Mouse (Mus musculus): Measurements from ENCODE around the gene Disc1. TPM values are rescaled to one million over a fixed set of nuclear protein-coding genes. Genes with fewer than 3 reads are reported as not detected.

Gene Disc1
- total and polyA plus RNA-seq, 3 experiments, result 0.75 to 2.2 TPM; not detected in 1

- H3K4me3 ChIP-seq (ENCODE audit: control insufficient read depth in 1 of 2, insufficient read depth in 1 of 2, low read depth in 2 of 2, low read length in 2 of 2), result no peak overlapping the region
- H3K27ac ChIP-seq (ENCODE audit: control insufficient read depth, low read depth, low read length), result no peak overlapping the region
- no peak overlapping the region for H3K9ac ChIP-seq (ENCODE audit: control insufficient read depth, low read depth, low read length, poor library complexity, severe bottlenecking)
- TF ChIP-seq POLR2AphosphoS2 (IDR thresholded peaks at IDR 0.05; ENCODE audit: low read length) (no peak), GABPA (IDR thresholded peaks at IDR 0.05; ENCODE audit: low read depth, low read length) (no peak), TBP (IDR thresholded peaks at IDR 0.05; ENCODE audit: low read depth, low read length) (no peak), NRF1 (IDR thresholded peaks at IDR 0.05; ENCODE audit: insufficient read depth, low read depth, low read length, poor library complexity, severe bottlenecking) (no peak), ZC3H11A (IDR thresholded peaks at IDR 0.05; ENCODE audit: low read depth, low read length) (no peak), TAL1 (IDR thresholded peaks at IDR 0.05; ENCODE audit: low read length) (no peak), USF2 (IDR thresholded peaks at IDR 0.05; ENCODE audit: borderline replicate concordance in 1 of 2, insufficient read depth in 1 of 2, low read depth in 1 of 2, low read length in 2 of 2) (no peak), UBTF (IDR thresholded peaks at IDR 0.05; ENCODE audit: borderline replicate concordance, insufficient read depth, low read depth, low read length) (no peak), MEF2A (IDR thresholded peaks at IDR 0.05; ENCODE audit: extremely low read depth, insufficient replicate concordance, low read depth, low read length, poor library complexity, severe bottlenecking) (no peak)
- H3K27me3 ChIP-seq (ENCODE audit: control insufficient read depth in 1 of 2, insufficient read depth in 2 of 2, low read length in 2 of 2), result no peaks in the 10 kb centered on the region
- DNase-seq (ENCODE audit: low read depth, low spot score), result no peak
- H3K9me3 ChIP-seq (replicated peaks; ENCODE audit: insufficient read depth, low read length), result no peaks in the 10 kb centered on the region
- H3K36me3 ChIP-seq (ENCODE audit: control insufficient read depth in 1 of 2, insufficient read depth in 2 of 2, low read length in 2 of 2), result no peaks in the 10 kb centered on the region
- no peaks in the 10 kb centered on the region for H3K4me1 ChIP-seq (ENCODE audit: control insufficient read depth in 1 of 2, insufficient read depth in 2 of 2, low read length in 2 of 2)
- no peaks in the 10 kb centered on the region for H3K79me2 ChIP-seq (ENCODE audit: control insufficient read depth, insufficient read depth, low read length, poor library complexity)
Measured at GRCm38 (mm10) chr8:125268181-125268705, 214.2 kb downstream of the Disc1 start.

GRCm38 (mm10) chr8:125270292-125270691 is 216.3 kb downstream of the Disc1 start:
- H3K27ac ChIP-seq (ENCODE audit: control insufficient read depth, low read depth, low read length), result no peak overlapping the region
- no peak overlapping the region for H3K9ac ChIP-seq (ENCODE audit: control insufficient read depth, low read depth, low read length, poor library complexity, severe bottlenecking)
- H3K4me3 ChIP-seq (ENCODE audit: control insufficient read depth in 1 of 2, insufficient read depth in 1 of 2, low read depth in 2 of 2, low read length in 2 of 2), result no peak overlapping the region
- no peak for TF ChIP-seq EP300 (IDR thresholded peaks at IDR 0.05; ENCODE audit: low read depth in 1 of 2, low read length in 2 of 2)
- no peak for TF ChIP-seq MAX (IDR thresholded peaks at IDR 0.05; ENCODE audit: low read length)
- TF ChIP-seq NRF1 (IDR thresholded peaks at IDR 0.05; ENCODE audit: insufficient read depth, low read depth, low read length, poor library complexity, severe bottlenecking), result no peak
- no peak for TF ChIP-seq MYB (IDR thresholded peaks at IDR 0.05; ENCODE audit: low read depth, low read length)
- no peak for TF ChIP-seq BHLHE40 (IDR thresholded peaks at IDR 0.05; ENCODE audit: borderline replicate concordance, low read depth, low read length)
- no peak for TF ChIP-seq TCF12 (IDR thresholded peaks at IDR 0.05; ENCODE audit: low read depth, low read length)
- no peaks in the 10 kb centered on the region for H3K36me3 ChIP-seq (ENCODE audit: control insufficient read depth in 1 of 2, insufficient read depth in 2 of 2, low read length in 2 of 2)
- H3K4me1 ChIP-seq (ENCODE audit: control insufficient read depth in 1 of 2, insufficient read depth in 2 of 2, low read length in 2 of 2), result no peaks in the 10 kb centered on the region
- no peak for DNase-seq (ENCODE audit: low read depth, low spot score)
- no peaks in the 10 kb centered on the region for H3K27me3 ChIP-seq (ENCODE audit: control insufficient read depth in 1 of 2, insufficient read depth in 2 of 2, low read length in 2 of 2)
- no peaks in the 10 kb centered on the region for H3K9me3 ChIP-seq (replicated peaks; ENCODE audit: insufficient read depth, low read length)
- no peaks in the 10 kb centered on the region for H3K79me2 ChIP-seq (ENCODE audit: control insufficient read depth, insufficient read depth, low read length, poor library complexity)
